ENCODE assay signal across 8 mouse cellular contexts in the genomic region with DNA sequence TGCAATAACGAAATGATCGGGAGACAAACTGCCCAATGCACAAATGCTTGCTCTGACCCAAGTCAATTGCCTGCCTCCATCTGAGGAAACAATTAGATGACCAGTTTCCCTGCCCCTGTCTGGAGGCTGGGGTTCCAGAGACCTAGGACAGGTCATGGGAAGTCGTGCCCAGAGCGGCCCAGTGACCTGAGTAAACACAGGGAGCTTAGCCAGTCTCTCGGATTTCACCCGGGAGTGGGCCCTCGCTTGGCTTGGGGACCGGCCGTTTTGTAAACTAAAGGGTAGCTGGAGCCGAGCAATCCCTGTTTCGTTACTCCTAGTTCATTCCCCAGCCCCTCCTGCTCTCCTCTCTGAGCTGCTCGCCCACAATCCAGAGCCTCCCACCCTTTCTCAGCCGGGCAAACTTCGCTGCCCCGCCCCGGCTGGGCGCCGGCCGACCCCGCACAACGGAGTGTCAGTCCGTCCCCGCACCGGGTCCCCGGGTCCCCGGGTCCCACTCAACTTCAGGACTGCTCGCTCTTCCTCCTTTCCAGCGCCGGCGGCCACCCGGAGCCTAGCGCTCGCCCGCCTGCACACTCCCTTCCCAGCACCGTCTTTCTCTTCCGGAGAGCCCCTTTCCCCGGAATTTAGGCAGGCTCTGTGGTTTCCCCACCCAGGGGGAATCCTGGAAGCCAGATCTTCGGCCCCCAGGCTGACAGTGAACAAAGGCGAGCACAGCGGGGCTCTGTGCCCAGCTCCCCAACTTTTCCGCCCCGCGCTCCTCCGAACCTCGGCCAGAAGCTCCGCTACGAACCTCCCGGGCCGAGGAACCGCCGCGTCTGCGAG. TPM values are rescaled to one million over a fixed set of nuclear protein-coding genes. Genes with fewer than 3 reads are reported as not detected.
DNase-seq lines count a peak whose midpoint lies in the region; ATAC-seq and TF ChIP-seq lines count a peak whose summit lies in the region.

No protein-coding gene starts in this region.

- ATAC-seq in forebrain, embryonic 11.5 days (replicated peaks; ENCODE audit: low FRiP score) = peak; percentile 44; the same call in 1 of the 2 replicates
- ATAC-seq in hindbrain, embryonic 12.5 days (ENCODE audit: low FRiP score) = no peak
- ATAC-seq in liver, embryonic 14.5 days (ENCODE audit: insufficient read depth) = no peak
- ATAC-seq in stomach, postnatal 0 days (ENCODE audit: low FRiP score, low TSS enrichment) = peak; percentile 8; the same call in 1 of the 2 replicates
- ATAC-seq in cerebellum, adult (ENCODE audit: insufficient number of reproducible peaks, low FRiP score, low TSS enrichment) = no peak

- TF ChIP-seq CTCF in CH12.LX (conservative IDR thresholded peaks at IDR 0.05 in 1 of 2, IDR thresholded peaks at IDR 0.05 in 1 of 2; ENCODE audit: low read depth in 2 of 2, low read length in 2 of 2) = no peak
- TF ChIP-seq CTCF in liver, embryonic 14.5 days (IDR thresholded peaks at IDR 0.05; ENCODE audit: low read depth) = no peak
- TF ChIP-seq CTCF in stomach, postnatal 0 days (IDR thresholded peaks at IDR 0.05; ENCODE audit: low read depth) = no peak

- H3K9ac ChIP-seq in CH12.LX (ENCODE audit: insufficient read depth, low read depth) = peak overlapping the region; percentile 91
- peak overlapping the region; percentile 39 for H3K9ac ChIP-seq in forebrain, embryonic 11.5 days (ENCODE audit: low read length)
- H3K9ac ChIP-seq in hindbrain, embryonic 12.5 days = peak overlapping the region; percentile 72
- no peak overlapping the region for H3K9ac ChIP-seq in liver, embryonic 14.5 days (replicated peaks)
- H3K9ac ChIP-seq in stomach, postnatal 0 days (ENCODE audit: low read length) = no peak overlapping the region

- dilution Hi-C loops in CH12.LX (cut with MboI; ENCODE audit: extremely low pct_ligation_motif_present, extremely low pct_unique_long_range_greater_than_20kb, low sequenced_read_pairs) = no loop called here

- H3K27me3 ChIP-seq in CH12.LX (replicated peaks) = peaks cover 22% of the 10 kb centered on the region
- peaks cover 85% of the 10 kb centered on the region for H3K27me3 ChIP-seq in forebrain, embryonic 11.5 days (ENCODE audit: control insufficient read depth, insufficient read depth, low read length)
- H3K27me3 ChIP-seq in hindbrain, embryonic 12.5 days = peaks cover 89% of the 10 kb centered on the region
- peaks cover 100% of the 10 kb centered on the region for H3K27me3 ChIP-seq in liver, embryonic 14.5 days (ENCODE audit: control insufficient read depth, insufficient read depth, low read length)
- H3K27me3 ChIP-seq in stomach, postnatal 0 days (ENCODE audit: control insufficient read depth, insufficient read depth, low read length) = peaks cover 23% of the 10 kb centered on the region

- under 1% methylated on average over 47 of the region's 53 CpGs for WGBS in forebrain, embryonic 11.5 days
- under 1% methylated on average over 48 of the region's 53 CpGs for WGBS in hindbrain, embryonic 12.5 days
- 1% methylated on average over 53 of the region's 53 CpGs for WGBS in liver, embryonic 14.5 days (ENCODE audit: insufficient replicate concordance)
- under 1% methylated on average over 53 of the region's 53 CpGs for WGBS in stomach, postnatal 0 days

- H3K4me1 ChIP-seq in CH12.LX (ENCODE audit: control insufficient read depth in 1 of 2, insufficient read depth in 2 of 2) = peaks cover 0 to 24% of the 10 kb centered on the region in 2 experiments; a peak in 2 of 4 replicates
- H3K4me1 ChIP-seq in forebrain, embryonic 11.5 days (replicated peaks; ENCODE audit: control insufficient read depth, insufficient read depth, low read length) = peaks cover 7% of the 10 kb centered on the region; the same call in 1 of the 2 replicates
- peaks cover 13% of the 10 kb centered on the region for H3K4me1 ChIP-seq in hindbrain, embryonic 12.5 days
- no peaks in the 10 kb centered on the region for H3K4me1 ChIP-seq in liver, embryonic 14.5 days (replicated peaks; ENCODE audit: control insufficient read depth in 2 of 2, insufficient read depth in 2 of 2, low read length in 1 of 2)
- 0 out of 2 replicates have a peak, but pooled peaks cover 4% of the 10 kb centered on the region for H3K4me1 ChIP-seq in stomach, postnatal 0 days (replicated peaks; ENCODE audit: control insufficient read depth, insufficient read depth)

- no peaks in the 10 kb centered on the region for H3K9me3 ChIP-seq in CH12.LX (replicated peaks; ENCODE audit: low read length)
- no peaks in the 10 kb centered on the region for H3K9me3 ChIP-seq in forebrain, embryonic 11.5 days (ENCODE audit: control insufficient read depth, low read length)
- H3K9me3 ChIP-seq in hindbrain, embryonic 12.5 days (replicated peaks) = no peaks in the 10 kb centered on the region
- H3K9me3 ChIP-seq in liver, embryonic 14.5 days (ENCODE audit: control insufficient read depth, low read length) = no peaks in the 10 kb centered on the region
- no peaks in the 10 kb centered on the region for H3K9me3 ChIP-seq in stomach, postnatal 0 days (ENCODE audit: control insufficient read depth, low read length)

- peaks cover 24% of the 10 kb centered on the region for H3K79me2 ChIP-seq in CH12.LX (replicated peaks; ENCODE audit: control insufficient read depth, extremely low read depth, insufficient read depth, poor library complexity, severe bottlenecking)

- H3K4me2 ChIP-seq in CH12.LX (ENCODE audit: insufficient read depth, low read depth, poor library complexity, severe bottlenecking) = peak overlapping the region; percentile 58
- H3K4me2 ChIP-seq in forebrain, embryonic 11.5 days (ENCODE audit: low read depth, low read length, severe bottlenecking) = peak overlapping the region; percentile 46
- H3K4me2 ChIP-seq in hindbrain, embryonic 12.5 days (replicated peaks) = peak overlapping the region; percentile 51
- peak overlapping the region; percentile 57 for H3K4me2 ChIP-seq in liver, embryonic 14.5 days (ENCODE audit: low read depth)
- peak overlapping the region; percentile 66 for H3K4me2 ChIP-seq in stomach, postnatal 0 days (replicated peaks; ENCODE audit: low read depth)

- DNase-seq in cerebellum, postnatal 10 days = peak; percentile 35 to 54
- DNase-seq in cerebellum, adult 8-10 months = no peak
- no peak for DNase-seq in CH12.LX (ENCODE audit: extremely low read depth)
- DNase-seq in forebrain, embryonic 11.5 days (ENCODE audit: low spot score) = peak; percentile 73
- DNase-seq in liver, embryonic 14.5 days (ENCODE audit: low read depth in 3 of 3, low spot score in 3 of 3) = no peak
- peak; percentile 45 for DNase-seq in stomach, postnatal 0 days (ENCODE audit: low spot score)

- in situ Hi-C loops in CH12.LX (cut with MboI; ENCODE audit: low pct_ligation_motif_present, low pct_unique_long_range_greater_than_20kb, low sequenced_read_pairs) = loop anchor here (25.0 kb wide), 1 partner anchor 268 kb away; no protein-coding TSS in a partner anchor

- TF ChIP-seq EP300 in CH12.LX (IDR thresholded peaks at IDR 0.05; ENCODE audit: low read length) = no peak
- no peak for TF ChIP-seq EP300 in liver, embryonic 14.5 days (IDR thresholded peaks at IDR 0.05; ENCODE audit: low read depth)
- no peak for TF ChIP-seq EP300 in stomach, postnatal 0 days (optimal IDR thresholded peaks at IDR 0.05)

- H3K27ac ChIP-seq in CH12.LX (ENCODE audit: insufficient read depth, low read depth) = peak overlapping the region; percentile 0; the same call in 1 of the 2 replicates
- no peak overlapping the region for H3K27ac ChIP-seq in forebrain, embryonic 11.5 days (ENCODE audit: low read depth, low read length)
- peak overlapping the region; percentile 78 for H3K27ac ChIP-seq in hindbrain, embryonic 12.5 days
- H3K27ac ChIP-seq in liver, embryonic 14.5 days = no peak overlapping the region
- no peak overlapping the region for H3K27ac ChIP-seq in stomach, postnatal 0 days (replicated peaks)

- TF ChIP-seq POLR2A in CH12.LX (IDR thresholded peaks at IDR 0.05; ENCODE audit: low read depth, low read length) = no peak

- H3K36me3 ChIP-seq in CH12.LX (replicated peaks in 1 of 2; ENCODE audit: control insufficient read depth in 1 of 2, insufficient read depth in 1 of 2, low read length in 1 of 2) = peaks cover 5 to 24% of the 10 kb centered on the region in 2 experiments
- no peaks in the 10 kb centered on the region for H3K36me3 ChIP-seq in forebrain, embryonic 11.5 days (ENCODE audit: control insufficient read depth, insufficient read depth, low read length)
- no peaks in the 10 kb centered on the region for H3K36me3 ChIP-seq in hindbrain, embryonic 12.5 days
- H3K36me3 ChIP-seq in liver, embryonic 14.5 days (replicated peaks; ENCODE audit: control insufficient read depth, insufficient read depth, low read depth) = no peaks in the 10 kb centered on the region
- H3K36me3 ChIP-seq in stomach, postnatal 0 days (ENCODE audit: control insufficient read depth, insufficient read depth, low read length) = no peaks in the 10 kb centered on the region

- TF ChIP-seq RAD21 in CH12.LX (IDR thresholded peaks at IDR 0.05; ENCODE audit: low read depth, low read length) = no peak

- peak overlapping the region; percentile 75 to 87 (median 85) for H3K4me3 ChIP-seq in CH12.LX (replicated peaks in 1 of 3; ENCODE audit: low read depth in 2 of 3, low read length in 2 of 3, poor library complexity in 1 of 3)
- peak overlapping the region; percentile 34 for H3K4me3 ChIP-seq in forebrain, embryonic 11.5 days (ENCODE audit: low read depth, low read length)
- H3K4me3 ChIP-seq in hindbrain, embryonic 12.5 days = peak overlapping the region; percentile 43
- H3K4me3 ChIP-seq in liver, embryonic 14.5 days (ENCODE audit: insufficient read depth in 1 of 2, low read depth in 2 of 2, low read length in 2 of 2) = peak overlapping the region in 1 of 2 experiments; percentile 41; a peak in 3 of 4 replicates
- H3K4me3 ChIP-seq in stomach, postnatal 0 days (ENCODE audit: low read depth, low read length) = peak overlapping the region; percentile 42

TF ChIP-seq in CH12.LX, 34 proteins besides CTCF, POLR2A, EP300 and RAD21 (continues in another document):
- no peak for TF ChIP-seq MAZ (IDR thresholded peaks at IDR 0.05; ENCODE audit: low read depth, low read length)
- 0 out of 2 replicates have a peak, but pooled peaks have one; percentile 6 for TF ChIP-seq TBP (conservative IDR thresholded peaks at IDR 0.05; ENCODE audit: low read depth, low read length)
- no peak; the same call in 1 of the 2 replicates for TF ChIP-seq MXI1 (IDR thresholded peaks at IDR 0.05; ENCODE audit: low read depth, low read length)
- TF ChIP-seq HCFC1 (IDR thresholded peaks at IDR 0.05; ENCODE audit: low read depth, low read length) = no peak
- TF ChIP-seq UBTF (IDR thresholded peaks at IDR 0.05; ENCODE audit: low read depth, low read length) = no peak

RNA-seq across cellular contexts. Expression of gene Six1, which starts 9.3 kb away (rescaled TPM):
- total RNA-seq in CH12.LX (2012; rRNA removed) = 8.1 and 9.5 TPM in 2 replicates
- 7.6 and 7.9 TPM in 2 replicates for total RNA-seq in CH12.LX (2014; rRNA removed)
- polyA plus RNA-seq in CH12.LX (2012; ENCODE audit: insufficient read length, low read depth) = 16.1 and 16.5 TPM in 2 replicates
- polyA plus RNA-seq in forebrain, embryonic 11.5 days (2014; fragmentation: Nextera tagmentation; extraction: Ambion mirVana) = 11.0 and 12.6 TPM in 2 replicates
- polyA plus RNA-seq in hindbrain, embryonic 12.5 days (2016; fragmentation: Nextera tagmentation; extraction: Ambion mirVana) = 36.0 and 36.9 TPM in 2 replicates
- polyA plus RNA-seq in liver, embryonic 14.5 days (2012; rRNA removed) = 0.01 and 0.07 TPM in 2 replicates
- polyA plus RNA-seq in liver, embryonic 14.5 days (2014; fragmentation: Nextera tagmentation; extraction: Ambion mirVana) = not detected in 2 replicates
- 0.02 and 0.10 TPM in 2 replicates for polyA plus RNA-seq in stomach, postnatal 0 days (2015; fragmentation: Nextera tagmentation; extraction: Ambion mirVana)

Comparison
In these comparisons a context has a peak if more than half of its experiments do, and no peak if none do; other contexts are left out.
1. DNase-seq: peak in cerebellum, postnatal 10 days (2 of 2), forebrain, embryonic 11.5 days (single experiment) and stomach, postnatal 0 days (single experiment); none in cerebellum, adult 8-10 months (single experiment), CH12.LX (single experiment) and liver, embryonic 14.5 days (0 of 3).
2. H3K27ac ChIP-seq: peak in CH12.LX (single experiment) and hindbrain, embryonic 12.5 days (single experiment); none in forebrain, embryonic 11.5 days (single experiment), liver, embryonic 14.5 days (single experiment) and stomach, postnatal 0 days (single experiment).
3. H3K9ac ChIP-seq: peak in CH12.LX (single experiment), forebrain, embryonic 11.5 days (single experiment) and hindbrain, embryonic 12.5 days (single experiment); none in liver, embryonic 14.5 days (single experiment) and stomach, postnatal 0 days (single experiment).
4. ATAC-seq: peak in forebrain, embryonic 11.5 days (single experiment) and stomach, postnatal 0 days (single experiment); none in hindbrain, embryonic 12.5 days (single experiment), liver, embryonic 14.5 days (single experiment) and cerebellum, adult (single experiment).
5. RNA of gene Six1, which starts 9.3 kb away (polyA plus RNA-seq): 36.0 to 36.9 TPM in hindbrain, embryonic 12.5 days, 16.1 to 16.5 TPM in CH12.LX and 11.0 to 12.6 TPM in forebrain, embryonic 11.5 days; 0.01 to 0.07 TPM in liver, embryonic 14.5 days and 0.02 to 0.10 TPM in stomach, postnatal 0 days; every median in the first group is over 10 times any median in the second.
6. Peak in every context shown above with its lines, with median percentiles within 50 percentile points of each other: H3K4me2 ChIP-seq.